Mouse (Mus musculus) heart, postnatal 25 days (tissue): Measurements from ENCODE around the gene Tefm. TPM values are rescaled to one million over a fixed set of nuclear protein-coding genes. Genes with fewer than 3 reads are reported as not detected.
A peak's percentile ranks its signal among the peaks of the same experiment; 100 is the strongest.
"Not testable (repeated sequence)": the region's sequence is repeated elsewhere in the genome, so short reads cannot be mapped to it uniquely, and the experiment has no call there.

Experiments used
- DNase-seq: peaks from one replicate; pipeline ENCODE4 v3.0.0; 2022; ENCODE audit warnings: low spot score
- intact Hi-C: fragments of 180-260 bp; cut with DNase I; formaldehyde crosslinking; loops from one replicate; pipeline ENCODE4 v1.15.1; 2025
- total RNA-seq, 2 experiments: library from RNA; stranded (reverse); gene quantifications; 2 replicates each; pipeline ENCODE4 v1.2.3; 2021

Gene Tefm
- 10 to 100 TPM; 25.8 to 29.7 TPM for total RNA-seq

DNA sequence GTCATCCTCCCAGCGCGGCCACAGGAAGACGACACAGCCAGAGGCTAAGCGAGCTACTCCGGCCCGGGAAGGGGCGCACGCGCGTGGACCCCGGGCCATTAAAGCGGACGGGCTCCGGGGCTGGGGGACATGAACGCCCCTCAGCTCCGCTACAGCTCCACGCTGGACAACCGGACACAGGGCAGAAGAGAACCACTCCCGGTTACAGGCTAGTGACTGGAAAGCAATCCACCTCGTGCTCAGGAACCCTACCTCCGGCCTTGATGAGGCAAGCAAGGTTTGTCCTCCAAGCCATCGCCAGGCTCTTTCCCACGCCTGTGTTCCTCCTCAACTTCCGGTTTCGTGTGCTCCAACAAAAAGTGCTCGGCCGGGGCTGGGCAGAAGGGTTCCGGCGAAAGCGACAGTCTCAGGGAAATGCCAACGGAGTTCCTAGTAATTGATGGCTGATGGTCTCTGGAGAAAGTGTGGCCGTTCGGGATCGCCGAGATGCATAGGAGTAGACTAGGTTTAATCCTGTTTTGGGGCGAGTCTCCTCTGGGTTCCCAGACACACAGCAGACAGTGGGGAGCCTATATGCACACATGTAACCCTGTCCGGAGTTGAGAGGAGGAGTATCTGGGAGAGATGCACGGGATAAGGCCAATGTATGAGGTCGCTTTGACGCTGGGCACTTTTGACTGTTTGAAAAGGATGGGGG is at the start of gene Tefm:
Gene Tefm (minus strand): TSS at position 351 of the 697 bp plus-strand sequence.
- DNase-seq: peak; percentile 66
- intact Hi-C loops: loop anchor here (5.0 kb wide), 2 partner anchors 40 to 100 kb away; partner anchors contain the start of gene Rnf135

DNA sequence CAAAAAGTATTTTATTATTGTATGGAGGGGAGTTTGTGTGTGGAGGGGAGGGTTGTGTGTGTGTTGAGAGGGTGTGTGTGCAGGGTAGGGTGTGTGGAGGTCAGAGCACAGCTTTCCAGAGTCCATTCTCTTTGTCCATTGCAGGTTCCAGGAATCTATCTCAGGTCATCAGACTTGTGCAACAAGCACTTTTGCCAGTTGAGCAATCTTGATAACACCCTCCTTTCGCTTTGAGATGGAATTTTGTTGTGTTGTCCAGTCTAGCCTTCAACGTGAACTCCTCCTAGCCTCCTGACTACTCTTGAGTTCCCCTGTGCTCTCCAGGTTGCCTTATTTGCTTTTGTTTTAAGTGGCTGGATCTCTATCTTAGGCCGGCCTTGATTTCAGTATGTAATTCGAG is 48.3 kb upstream of the Tefm start:
- no peak for DNase-seq
- intact Hi-C loops: no loop called here

DNA sequence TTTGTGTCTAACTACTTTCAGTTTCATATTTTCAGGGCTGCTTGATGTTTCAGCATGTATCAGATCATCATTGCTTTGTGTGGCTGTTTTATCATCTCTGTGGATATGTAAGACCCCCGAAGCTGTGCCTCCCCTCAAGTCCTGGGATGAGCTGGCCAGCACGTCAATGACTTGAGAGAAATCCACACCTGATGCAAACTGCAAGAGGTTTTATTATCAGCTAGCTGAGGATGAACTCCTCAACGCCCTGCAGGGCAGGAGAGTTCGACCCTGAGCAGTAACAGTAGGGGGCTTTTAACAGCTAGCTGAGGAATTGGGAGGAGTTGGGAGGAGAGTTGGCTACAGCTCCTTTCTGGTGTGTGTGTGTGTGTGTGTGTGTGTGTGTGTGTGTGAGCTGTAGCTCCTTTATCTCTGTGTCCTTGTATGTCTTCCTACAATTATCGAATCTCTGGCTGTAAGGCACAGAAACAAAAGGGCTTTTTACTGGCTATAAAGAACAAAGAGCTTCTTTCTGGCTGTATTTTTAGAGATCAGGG is 43.5 kb upstream of the Tefm start:
- not testable (repeated sequence) for DNase-seq
- intact Hi-C loops: loop anchor here (2.0 kb wide), 2 partner anchors 23 to 31 kb away; partner anchors contain the start of genes Adap2 and Rhot1

DNA sequence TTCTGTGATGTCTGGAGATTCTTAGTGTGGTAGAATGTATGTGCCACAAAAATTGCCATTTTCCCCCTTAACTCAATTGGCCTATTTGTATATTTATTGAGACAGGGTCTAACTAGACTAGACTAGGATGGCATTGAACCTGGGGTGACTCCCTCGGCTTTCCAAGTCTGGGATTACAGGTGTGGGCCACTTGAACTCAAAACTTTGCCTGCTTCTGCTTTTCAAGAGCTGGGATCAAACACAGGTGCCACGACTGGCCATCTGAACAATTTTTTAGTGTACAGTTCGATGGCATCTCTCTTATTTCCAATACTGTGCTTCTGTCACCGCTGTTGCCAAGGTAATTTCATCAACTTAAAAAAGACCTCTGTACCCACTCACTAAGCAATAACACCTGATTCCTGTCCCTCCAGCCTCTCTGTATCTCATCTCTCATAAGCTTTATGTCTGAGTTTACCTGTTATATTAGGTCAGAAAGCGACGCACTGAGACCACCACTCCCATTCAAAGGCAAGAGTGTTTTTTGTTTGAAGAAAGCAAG is 42.6 kb upstream of the Tefm start:
- DNase-seq: no peak
- intact Hi-C loops: loop anchor here (2.0 to 5.0 kb wide), 4 partner anchors 24 to 97 kb away; partner anchors contain the start of genes Adap2, Atad5, Rhot1 and Tefm

DNA sequence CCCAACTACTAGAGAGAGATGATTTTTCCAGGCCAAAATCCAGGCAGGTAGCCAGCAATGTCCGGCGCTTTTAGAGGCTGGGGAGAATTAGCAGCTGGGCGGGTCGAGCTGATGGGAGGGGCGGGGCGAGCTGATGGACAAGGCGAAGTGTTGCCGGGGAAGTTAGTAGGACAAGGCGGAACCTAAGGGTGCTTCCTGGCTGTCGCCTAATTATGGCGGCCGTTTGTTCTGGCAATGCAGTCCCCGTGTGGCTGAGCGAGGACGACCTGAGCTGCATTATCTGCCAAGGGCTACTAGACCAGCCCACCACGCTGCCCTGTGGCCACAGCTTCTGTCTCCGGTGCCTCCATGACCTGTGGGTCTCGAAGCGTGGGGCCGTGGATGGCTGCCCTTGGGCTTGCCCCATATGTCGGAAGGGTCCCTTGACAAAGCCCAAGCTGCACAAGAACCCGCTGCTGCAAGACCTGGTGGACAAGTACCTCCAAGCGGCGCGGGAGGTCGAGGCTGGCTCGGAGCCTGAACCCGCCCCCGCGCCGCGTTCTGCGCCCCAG is 41.8 kb upstream of the Tefm start, which contains the start of gene Rnf135:
Gene Rnf135 (plus strand): TSS at position 147 of the 551 bp plus-strand sequence.
- intact Hi-C loops: loop anchor here (2.0 to 5.0 kb wide), 4 partner anchors 25 to 96 kb away; partner anchors contain the start of genes Adap2, Atad5, Rhot1 and Tefm
- DNase-seq: peak; percentile 91

DNA sequence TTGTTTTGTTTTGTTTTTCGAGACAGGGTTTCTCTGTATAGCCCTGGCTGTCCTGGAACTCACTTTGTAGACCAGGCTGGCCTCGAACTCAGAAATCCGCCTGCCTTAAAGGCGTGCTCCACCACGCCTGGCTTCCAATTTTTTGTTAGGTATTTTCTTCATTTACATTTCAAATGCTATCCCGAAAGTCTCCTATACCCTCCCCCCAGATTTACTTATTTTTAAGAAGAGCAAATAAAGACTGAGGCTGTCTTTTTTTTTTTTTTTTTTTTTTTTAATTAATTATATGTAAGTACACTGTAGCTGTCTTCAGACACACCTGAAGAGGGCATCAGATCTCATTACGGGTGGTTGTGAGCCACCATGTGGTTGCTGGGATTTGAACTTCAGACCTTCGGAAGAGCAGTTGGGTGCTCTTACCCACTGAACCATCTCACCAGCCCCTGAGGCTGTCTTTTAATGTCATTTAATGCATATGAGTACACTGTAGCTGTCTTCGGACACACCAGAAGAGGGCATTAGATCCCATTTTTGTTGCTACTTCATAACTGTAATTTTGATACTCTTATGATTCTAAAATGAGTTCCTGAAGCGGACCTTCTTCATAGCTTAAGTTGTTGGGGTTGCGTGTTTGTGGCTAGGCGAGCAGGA is 41.2 kb upstream of the Tefm start:
- intact Hi-C loops: loop anchor here (5.0 kb wide), 2 partner anchors 41 to 96 kb away; partner anchors contain the start of genes Atad5 and Tefm
- not testable (repeated sequence) for DNase-seq

DNA sequence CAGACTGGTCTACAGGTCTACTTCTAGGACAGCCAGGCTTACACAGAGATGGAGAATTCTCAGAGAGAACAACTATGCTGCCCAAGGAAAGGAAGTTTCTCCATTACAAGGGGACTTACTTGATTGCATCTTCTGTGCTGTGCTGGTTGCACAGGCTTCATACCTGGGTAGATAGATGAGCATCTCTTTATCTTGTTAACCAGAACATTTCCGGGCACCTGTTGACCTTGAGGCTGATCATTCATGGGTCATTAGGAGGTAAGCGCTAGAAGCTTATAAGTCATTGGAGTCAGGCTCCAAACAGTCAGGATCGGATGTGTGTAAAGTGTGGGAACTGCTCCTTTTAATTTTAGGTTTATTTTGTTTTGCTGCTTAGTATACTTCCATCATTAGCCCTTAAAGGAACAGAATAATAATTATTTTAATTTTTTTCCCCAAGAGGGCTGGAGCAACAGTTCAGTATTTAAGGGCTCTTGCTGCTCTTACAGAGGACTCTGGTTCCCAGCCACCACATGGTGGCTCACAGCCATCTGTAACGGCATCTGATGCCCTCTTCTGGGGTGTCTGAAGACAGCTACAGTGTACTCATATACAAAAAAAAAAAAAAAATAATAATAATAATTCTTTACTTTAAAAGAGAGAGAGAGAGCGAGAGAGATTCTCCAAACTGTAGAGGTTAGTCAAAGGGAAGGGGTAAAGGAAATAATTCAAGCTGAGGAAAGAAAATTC is 39.2 kb upstream of the Tefm start:
- no peak for DNase-seq
- intact Hi-C loops: loop anchor here (5.0 kb wide), 2 partner anchors 39 to 94 kb away; partner anchors contain the start of genes Atad5 and Tefm

DNA sequence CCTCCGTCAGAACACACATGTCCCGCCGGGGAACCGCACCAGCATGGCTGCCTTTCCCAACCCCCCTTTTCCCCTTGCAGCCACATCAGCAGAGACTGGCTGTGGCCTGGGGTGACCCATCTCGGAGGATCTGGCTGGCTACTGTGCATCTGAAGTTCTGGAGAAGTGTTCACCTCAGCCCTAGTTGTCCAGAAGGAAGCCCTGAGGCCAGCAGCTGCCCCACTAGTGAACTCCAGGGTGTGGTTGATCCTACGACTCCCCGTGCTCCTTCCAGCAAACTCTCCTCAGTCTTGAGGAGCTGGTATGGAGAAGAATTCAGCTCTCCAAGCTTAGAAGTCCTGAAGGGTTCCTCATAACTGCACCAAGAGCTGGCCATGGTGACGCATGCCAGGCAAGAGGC is 36.3 kb upstream of the Tefm start:
- intact Hi-C loops: no loop called here
- no peak for DNase-seq

DNA sequence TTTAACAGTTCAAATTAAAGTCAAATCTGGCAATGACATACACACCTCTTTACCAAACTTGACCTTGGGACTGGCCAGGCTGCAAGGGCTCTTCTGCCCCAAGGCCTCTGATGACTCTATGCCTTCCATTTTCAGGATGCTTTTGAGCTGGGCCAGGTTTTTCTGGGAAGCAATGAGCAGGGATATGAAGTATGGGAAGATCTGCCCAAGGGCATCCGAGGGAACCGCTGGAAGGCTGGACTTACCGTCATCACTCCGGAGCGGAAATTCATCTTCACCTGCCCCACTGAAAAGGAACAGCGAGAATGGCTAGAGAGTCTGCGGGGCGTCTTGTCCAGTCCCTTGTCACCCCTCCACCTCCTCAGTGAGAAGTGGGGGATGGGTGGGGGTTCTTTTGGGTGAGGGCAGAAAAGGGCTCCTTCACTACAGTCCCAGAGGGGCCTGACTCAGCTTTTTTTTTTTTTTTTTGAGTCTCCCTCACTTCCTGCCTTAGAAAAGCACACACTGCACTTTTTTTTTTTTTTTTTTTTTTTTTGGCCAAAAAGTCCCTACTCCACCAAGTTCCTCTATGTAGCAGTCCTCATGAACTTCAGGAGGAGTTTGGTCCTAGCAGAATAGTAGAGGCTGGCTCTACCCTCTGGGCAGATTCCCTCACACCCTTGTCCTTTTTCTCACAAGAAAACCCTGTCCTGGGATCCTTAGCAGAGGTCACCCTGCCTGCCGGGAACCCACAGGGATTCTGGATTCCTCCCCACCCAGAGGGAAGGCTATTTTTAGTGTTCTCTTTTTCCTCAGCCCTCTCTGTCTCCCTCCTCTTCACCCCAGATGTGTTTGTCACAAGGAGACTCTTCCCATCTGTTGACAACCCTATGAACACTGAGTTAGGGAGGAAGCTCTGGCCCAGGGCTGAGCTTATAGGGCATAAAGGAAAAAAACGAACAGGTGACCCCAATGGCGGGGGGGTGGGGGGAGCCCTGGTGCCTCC is 35.2 kb upstream of the Tefm start:
- intact Hi-C loops: no loop called here
- DNase-seq: no peak

DNA sequence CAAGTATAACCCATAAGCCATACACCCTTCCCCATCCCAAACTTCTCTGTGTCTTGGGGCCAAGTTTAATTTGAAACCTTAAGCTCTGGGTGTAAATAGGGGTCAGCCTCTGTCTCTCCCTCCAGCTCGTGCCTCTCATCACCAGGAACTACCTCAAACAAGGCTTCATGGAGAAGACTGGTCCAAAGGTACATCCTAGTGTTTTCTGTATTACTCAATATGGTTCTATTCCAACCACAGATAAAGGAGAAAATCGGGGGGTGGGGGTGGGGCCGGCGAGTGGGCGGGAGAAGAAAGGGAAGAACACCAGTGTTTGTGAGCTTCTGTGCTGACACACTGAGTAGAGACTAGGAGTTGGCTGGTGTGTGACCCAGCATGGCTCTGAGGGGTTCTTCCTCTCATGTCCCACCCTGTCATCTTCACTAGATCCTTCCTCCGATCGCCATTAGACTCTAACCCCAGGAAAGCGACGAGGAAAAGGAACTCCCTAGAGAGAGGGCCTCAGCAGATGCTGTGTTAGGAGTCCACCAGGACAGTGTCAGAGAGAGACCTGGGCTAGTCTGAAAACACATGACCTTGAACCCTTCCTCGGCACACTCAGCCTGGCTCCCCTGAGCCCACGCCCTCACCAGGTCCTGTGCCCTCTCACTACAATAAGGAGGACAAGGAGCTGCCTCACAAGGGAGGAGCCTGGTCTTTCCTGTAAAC is 32.1 kb upstream of the Tefm start:
- intact Hi-C loops: no loop called here
- no peak for DNase-seq

DNA sequence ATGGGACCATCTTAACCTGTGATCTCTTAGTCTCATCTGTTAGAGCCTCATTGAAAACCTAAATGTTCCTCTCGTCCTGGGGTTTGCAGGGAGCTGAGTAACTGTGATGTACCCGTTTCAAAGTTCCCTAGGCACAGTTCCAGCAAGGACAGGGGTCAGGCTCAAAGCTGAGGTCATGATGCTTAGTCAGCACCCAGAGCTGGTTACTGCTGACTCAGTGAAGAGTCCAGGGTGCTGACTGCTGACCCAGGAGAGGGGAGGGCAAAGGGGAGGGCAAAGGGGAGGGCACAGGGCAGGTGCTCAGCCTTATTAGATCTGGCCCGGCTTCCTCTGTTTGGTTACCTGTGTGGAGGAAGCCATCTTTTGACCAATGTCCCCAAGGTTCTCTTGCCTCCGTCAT is 29.9 kb upstream of the Tefm start:
- DNase-seq: no peak
- intact Hi-C loops: no loop called here

DNA sequence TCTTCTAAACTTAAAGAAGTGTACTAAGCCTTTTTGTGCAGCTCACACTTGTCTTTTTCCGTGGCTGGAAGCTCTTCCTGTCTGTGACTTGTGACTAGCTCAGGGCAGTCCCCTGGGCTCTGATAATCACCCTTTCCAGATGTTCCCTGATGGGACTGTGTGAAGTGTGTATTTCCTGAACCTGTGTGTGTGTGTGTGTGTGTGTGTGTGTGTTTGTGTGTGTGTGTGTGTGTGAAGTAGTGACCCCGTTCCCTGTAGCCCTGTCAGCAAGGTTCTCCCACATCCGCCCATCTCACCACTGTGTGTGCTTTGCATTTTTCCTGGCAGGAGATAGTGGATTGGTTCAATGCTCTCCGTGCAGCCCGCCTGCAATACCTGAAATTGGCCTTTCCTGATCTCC is 28.4 kb upstream of the Tefm start:
- intact Hi-C loops: no loop called here
- no peak for DNase-seq

DNA sequence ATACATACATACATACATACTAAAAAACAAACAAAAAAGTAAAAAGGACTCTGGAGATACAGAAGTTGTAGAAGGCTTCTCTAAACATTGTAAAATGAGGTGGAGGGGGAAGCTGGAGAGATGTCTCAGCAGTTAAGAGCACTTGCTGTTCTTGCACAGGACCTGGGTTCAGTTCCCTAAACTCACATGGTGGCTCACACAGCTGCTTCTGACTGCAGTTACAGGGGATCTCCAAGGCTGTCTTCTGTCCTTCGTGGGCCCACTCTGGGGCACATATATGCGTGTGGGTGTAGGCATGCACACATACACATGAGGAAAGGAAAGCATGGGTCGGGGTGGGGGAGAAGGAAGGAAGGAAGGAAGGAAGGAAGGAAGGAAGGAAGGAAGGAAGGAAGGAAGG is 27.7 kb upstream of the Tefm start:
- intact Hi-C loops: no loop called here
- DNase-seq: no peak

DNA sequence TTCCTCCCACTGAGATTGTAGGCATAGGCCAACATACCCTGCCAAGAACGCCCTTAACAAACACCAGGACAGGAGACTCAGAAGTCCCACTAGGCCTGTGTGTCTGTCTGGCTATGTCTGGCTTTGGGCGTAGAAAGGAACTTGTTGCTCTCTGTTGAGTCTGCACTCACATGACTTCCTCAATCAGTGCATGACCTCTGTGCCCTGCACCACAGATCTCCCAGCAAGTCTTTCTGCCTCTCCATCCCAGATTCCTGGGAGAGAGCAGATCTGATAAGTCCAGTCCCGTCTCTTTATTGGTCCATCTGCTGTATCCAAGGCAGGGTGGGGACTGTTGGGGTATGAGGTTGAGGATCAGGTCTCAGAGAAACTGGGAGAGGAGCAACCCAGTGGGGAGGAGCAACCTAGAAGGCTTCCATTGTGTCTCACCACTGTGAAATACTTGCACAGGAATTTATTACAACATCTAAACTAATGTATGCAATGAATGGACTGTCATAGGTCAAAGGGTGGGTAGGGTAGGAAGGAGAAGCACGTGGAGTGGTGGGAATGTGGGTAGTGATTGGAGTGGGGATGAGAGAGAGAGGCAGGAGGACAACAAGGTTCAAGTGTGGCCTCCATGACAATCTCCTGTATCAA is 26.8 kb upstream of the Tefm start:
- no peak for DNase-seq
- intact Hi-C loops: no loop called here

DNA sequence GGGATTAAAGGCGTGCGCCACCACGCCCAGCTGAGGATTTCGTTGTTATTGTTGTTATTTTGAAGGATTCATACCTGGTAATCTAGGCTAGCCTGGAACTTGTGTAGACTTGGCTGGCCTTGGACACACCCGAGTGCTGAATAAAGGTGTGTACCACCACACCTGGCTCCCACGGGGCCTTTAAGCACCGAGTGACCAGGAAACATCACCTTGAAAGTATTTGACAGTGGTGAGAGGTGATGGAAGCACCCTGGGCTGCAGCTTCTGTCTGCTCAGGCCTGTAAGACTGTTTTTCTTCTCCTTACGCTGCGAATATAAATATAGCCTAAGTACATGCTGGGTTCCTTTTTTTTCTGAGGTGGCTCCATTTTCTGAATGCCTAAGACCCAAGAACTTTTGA is 26.1 kb upstream of the Tefm start:
- intact Hi-C loops: no loop called here
- no peak for DNase-seq

DNA sequence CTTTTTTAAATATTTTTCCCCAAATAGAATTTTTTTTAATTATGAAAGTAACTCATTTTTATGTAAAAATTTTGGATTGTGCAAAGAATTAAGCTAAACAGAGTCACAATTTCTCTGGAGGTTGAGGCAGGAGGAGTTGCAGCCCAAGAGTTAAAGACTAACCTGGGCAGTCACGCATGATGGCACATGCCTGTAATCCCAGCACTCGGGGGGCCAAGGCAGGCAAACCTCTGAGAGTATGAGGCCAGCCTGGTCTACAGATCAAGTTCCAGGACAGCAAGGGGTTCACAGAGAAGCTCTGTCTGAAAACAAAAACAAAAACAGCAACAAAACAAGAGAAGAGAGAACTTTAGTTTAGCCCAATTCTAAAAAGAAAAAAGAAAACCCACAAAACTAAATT is 22.2 kb upstream of the Tefm start:
- no peak for DNase-seq
- intact Hi-C loops: no loop called here

DNA sequence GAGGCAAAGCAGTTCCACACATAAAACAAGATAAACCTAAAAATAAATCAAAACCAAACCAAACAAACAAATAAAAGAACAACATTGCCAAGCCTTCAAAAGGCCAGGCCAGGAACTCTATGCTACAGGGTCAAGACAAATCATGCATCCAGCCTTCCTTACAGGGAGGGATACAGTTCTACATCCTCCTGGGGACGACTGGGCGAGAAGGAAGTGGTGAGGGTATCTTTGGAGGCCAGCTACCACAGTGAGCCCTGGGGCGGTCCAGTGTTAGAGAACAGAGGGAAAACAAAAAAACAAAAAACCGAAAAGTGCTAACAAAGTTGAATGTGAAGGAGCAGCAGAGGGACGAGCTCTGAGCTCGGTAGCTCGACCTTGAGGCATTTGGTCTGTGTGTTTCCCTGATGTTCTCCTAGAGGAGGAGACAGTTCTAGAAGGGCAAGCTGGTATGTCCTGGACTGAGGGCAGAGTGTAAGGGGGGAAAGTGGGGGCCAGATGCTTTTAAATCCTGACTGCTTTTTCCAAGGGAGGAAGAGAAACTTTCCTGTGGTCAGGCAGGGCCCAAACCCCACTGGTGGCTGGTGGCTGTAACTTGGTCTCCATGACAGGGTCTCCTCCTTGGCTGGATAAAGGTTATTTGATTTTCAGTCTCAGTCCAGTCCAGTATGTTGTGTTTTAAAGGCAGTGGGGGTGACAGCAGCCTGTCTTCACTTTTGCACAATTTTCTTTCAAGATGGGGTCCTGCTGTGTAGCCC is 21.6 kb upstream of the Tefm start:
- intact Hi-C loops: no loop called here

More for the DNA sequence above, 21.6 kb upstream of the Tefm start:
- no peak for DNase-seq
